Mouse (Mus musculus) T-helper 1 cell (primary cell): Measurements from ENCODE around the gene L3mbtl4.

Experiments
- in situ Hi-C: fragments of 300-600 bp; cut with MboI, MseI; formaldehyde crosslinking; loops from one replicate; pipeline ENCODE4 v1.15.1; 2025; ENCODE audit warnings: high pct_unique_total_duplicates

The L3mbtl4 gene

GRCm38 (mm10) chr17:68640187-68640586 lies 366.6 kb downstream of the L3mbtl4 start:
- in situ Hi-C loops = loop anchor here (10.0 kb wide), 1 partner anchor 1865 kb away; no protein-coding TSS in a partner anchor

GRCm38 (mm10) chr17:68642521-68643088 lies 369.0 kb downstream of the L3mbtl4 start:
- in situ Hi-C loops = loop anchor here (10.0 kb wide), 1 partner anchor 1862 kb away; no protein-coding TSS in a partner anchor

- in situ Hi-C loops = no loop called here
Observed at GRCm38 (mm10) chr17:68666528-68666927, 392.9 kb downstream of the L3mbtl4 start.

GRCm38 (mm10) chr17:68672088-68672504 lies 398.5 kb downstream of the L3mbtl4 start:
- in situ Hi-C loops = no loop called here

- in situ Hi-C loops = no loop called here
Observed at GRCm38 (mm10) chr17:68710701-68711100, 437.1 kb downstream of the L3mbtl4 start.

GRCm38 (mm10) chr17:68711350-68711749 lies 437.8 kb downstream of the L3mbtl4 start:
- in situ Hi-C loops = no loop called here

GRCm38 (mm10) chr17:68748296-68748695 lies 474.7 kb downstream of the L3mbtl4 start:
- in situ Hi-C loops = no loop called here

- in situ Hi-C loops = loop anchor here (5.0 kb wide), 1 partner anchor 278 kb away; no protein-coding TSS in a partner anchor
Observed at GRCm38 (mm10) chr17:68750513-68750912, 476.9 kb downstream of the L3mbtl4 start.

GRCm38 (mm10) chr17:68753112-68753511 lies 479.5 kb downstream of the L3mbtl4 start:
- in situ Hi-C loops = loop anchor here (5.0 kb wide), 1 partner anchor 281 kb away; no protein-coding TSS in a partner anchor

- in situ Hi-C loops = loop anchor here (5.0 kb wide), 1 partner anchor 282 kb away; no protein-coding TSS in a partner anchor
Observed at GRCm38 (mm10) chr17:68754789-68755188, 481.2 kb downstream of the L3mbtl4 start.

- in situ Hi-C loops = no loop called here
Observed at GRCm38 (mm10) chr17:68758428-68758827, 484.8 kb downstream of the L3mbtl4 start.

GRCm38 (mm10) chr17:68758936-68759335 lies 485.3 kb downstream of the L3mbtl4 start:
- in situ Hi-C loops = no loop called here

GRCm38 (mm10) chr17:68759978-68760377 lies 486.4 kb downstream of the L3mbtl4 start:
- in situ Hi-C loops = no loop called here

GRCm38 (mm10) chr17:68764329-68764880 lies 490.8 kb downstream of the L3mbtl4 start:
- in situ Hi-C loops = no loop called here

- in situ Hi-C loops = no loop called here
Observed at GRCm38 (mm10) chr17:68769561-68769960, 496.0 kb downstream of the L3mbtl4 start.

GRCm38 (mm10) chr17:68771046-68771750 lies 497.6 kb downstream of the L3mbtl4 start:
- in situ Hi-C loops = no loop called here

- in situ Hi-C loops = no loop called here
Observed at GRCm38 (mm10) chr17:68793741-68794140, 520.1 kb downstream of the L3mbtl4 start.

- in situ Hi-C loops = no loop called here
Observed at GRCm38 (mm10) chr17:68826323-68826722, 552.7 kb downstream of the L3mbtl4 start, which contains the start of gene Tmem200c. Tmem200c (plus strand) TSS chr17:68826623.
